Mouse (Mus musculus) intestine, embryonic 16.5 days (tissue): Measurements from ENCODE around the gene Cox20. TPM values are rescaled to one million over a fixed set of nuclear protein-coding genes. Genes with fewer than 3 reads are reported as not detected.
"Not testable (repeated sequence)": the region's sequence is repeated elsewhere in the genome, so short reads cannot be mapped to it uniquely, and the experiment has no call there.

Source experiments
- ATAC-seq: fragments of 200-750 bp; cut with Nextera tagmentation; 2 replicates; pipeline ENCODE4 v1.8.0; 2017; ENCODE audit warnings: moderate TSS enrichment, moderate library complexity
- H3K27ac ChIP-seq: fragments of 300-500 bp; sonication (generic); 2 replicates; pipeline ENCODE4 v1.5.1; 2014; ENCODE audit warnings: mild to moderate bottlenecking, low read length
- H3K27me3 ChIP-seq: fragments of 300-500 bp; sonication (generic); replicated peaks from 2 replicates; pipeline ENCODE4 v1.6.1; 2014; ENCODE audit warnings: low read length, control low read depth, mixed read lengths; ENCODE audit not compliant: control insufficient read depth, insufficient read depth
- H3K36me3 ChIP-seq: fragments of 300-500 bp; sonication (generic); 2 replicates; pipeline ENCODE4 v1.6.1; 2014; ENCODE audit warnings: low read length, control low read depth; ENCODE audit not compliant: control insufficient read depth, insufficient read depth
- H3K4me1 ChIP-seq: fragments of 300-500 bp; sonication (generic); 2 replicates; pipeline ENCODE4 v1.6.1; 2014; ENCODE audit warnings: low read length, control low read depth, mixed read lengths; ENCODE audit not compliant: control insufficient read depth, insufficient read depth
- H3K4me2 ChIP-seq: fragments of 300-500 bp; sonication (generic); 2 replicates; pipeline ENCODE4 v1.6.1; 2014; ENCODE audit warnings: low read depth, low read length, control low read depth
- H3K4me3 ChIP-seq: fragments of 300-500 bp; sonication (generic); 2 replicates; pipeline ENCODE4 v1.5.1; 2014; ENCODE audit warnings: mild to moderate bottlenecking, low read length
- H3K9ac ChIP-seq: fragments of 300-500 bp; sonication (generic); 2 replicates; pipeline ENCODE4 v1.6.1; 2014; ENCODE audit warnings: low read depth, low read length
- H3K9me3 ChIP-seq: fragments of 300-500 bp; sonication (generic); 2 replicates; pipeline ENCODE4 v1.6.1; 2016; ENCODE audit warnings: low read length, control low read depth; ENCODE audit not compliant: control insufficient read depth
- WGBS: fragments of 180-500 bp; shearing (Covaris S2); extraction: QIAGEN DNeasy Blood & Tissue Kit; methylation state at CpG from one replicate; pipeline ENCODE4 v1.1.7; 2014; 5-methylcytosine and 5-hydroxymethylcytosine counted together
- polyA plus RNA-seq: library from polyadenylated mRNA; unstranded; fragments of >200 nt; fragmentation: Nextera tagmentation; extraction: Ambion mirVana; gene quantifications from 2 replicates; pipeline ENCODE4 v1.2.1, GENCODE M21; 2015

Cox20 gene
- polyA plus RNA-seq, result 136 and 142 TPM in 2 replicates

DNA sequence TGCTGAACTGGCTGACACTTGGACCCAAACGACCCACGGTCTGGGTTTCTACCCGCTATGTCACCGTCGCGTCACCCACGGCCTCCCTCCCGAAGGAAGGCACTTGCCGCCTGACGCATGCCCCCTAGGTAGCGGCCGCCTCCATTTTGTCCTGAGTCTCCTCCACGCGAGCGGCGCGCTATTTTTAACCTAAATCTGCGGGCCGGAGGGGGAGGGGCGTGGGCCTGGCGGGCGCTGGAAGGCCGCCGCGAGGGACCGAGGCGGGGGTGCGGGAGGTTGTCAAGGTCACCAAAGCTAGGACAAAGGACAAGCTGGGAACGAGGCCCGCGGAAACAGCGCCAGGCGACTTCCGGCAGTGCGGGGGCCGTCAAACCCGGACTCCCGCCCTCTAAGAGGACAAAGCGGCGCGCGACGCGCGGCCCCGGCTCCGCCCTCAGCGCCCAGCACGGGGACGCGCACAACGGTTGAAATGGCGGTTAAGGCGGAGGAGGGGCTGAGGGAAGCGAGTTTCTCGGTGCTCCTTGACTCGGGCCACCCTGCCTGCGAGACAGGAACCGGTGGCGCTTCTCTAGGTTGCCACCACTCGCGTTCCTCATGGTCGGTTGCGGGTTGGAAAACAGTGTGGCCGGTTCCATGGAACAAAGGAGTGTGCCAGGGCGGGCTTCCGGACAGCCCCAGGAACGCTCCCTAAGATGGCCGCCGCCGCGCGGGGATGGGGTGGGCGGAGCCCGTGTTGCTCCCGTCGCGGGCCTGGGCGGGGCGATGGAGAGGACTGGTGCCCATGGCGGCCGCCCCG is at the start of gene Cox20:
TSS of gene Cox20 (plus strand) at position 742 of the 796 bp plus-strand sequence.
- Histone ChIP-seq H3K4me2 (peak within 1 kb of the TSS; percentile 83), H3K36me3 (peaks cover 7% of the 10 kb centered on the region; the same call in 1 of the 2 replicates), H3K27me3 (no peaks in the 10 kb centered on the region), H3K27ac (peak within 1 kb of the TSS; percentile 99), H3K4me3 (peak within 1 kb of the TSS; percentile 71), H3K4me1 (peaks cover 15% of the 10 kb centered on the region), H3K9me3 (no peaks in the 10 kb centered on the region), H3K9ac (peak within 1 kb of the TSS; percentile 89)
- under 1% methylated on average over 83 of the region's 83 CpGs for WGBS
- ATAC-seq, result peak; percentile 94

- no peak for ATAC-seq
- Histone ChIP-seq H3K4me3 (no peak overlapping the region), H3K36me3 (no peaks in the 10 kb centered on the region), H3K9me3 (no peaks in the 10 kb centered on the region), H3K9ac (no peak overlapping the region), H3K4me2 (no peak overlapping the region), H3K27me3 (no peaks in the 10 kb centered on the region), H3K27ac (no peak overlapping the region), H3K4me1 (peaks cover 2% of the 10 kb centered on the region; the same call in 1 of the 2 replicates)
- 64% methylated on average over 6 of the region's 6 CpGs for WGBS
Observed at GRCm38 (mm10) chr1:178270635-178271034, 48.3 kb upstream of the Cox20 start.

DNA sequence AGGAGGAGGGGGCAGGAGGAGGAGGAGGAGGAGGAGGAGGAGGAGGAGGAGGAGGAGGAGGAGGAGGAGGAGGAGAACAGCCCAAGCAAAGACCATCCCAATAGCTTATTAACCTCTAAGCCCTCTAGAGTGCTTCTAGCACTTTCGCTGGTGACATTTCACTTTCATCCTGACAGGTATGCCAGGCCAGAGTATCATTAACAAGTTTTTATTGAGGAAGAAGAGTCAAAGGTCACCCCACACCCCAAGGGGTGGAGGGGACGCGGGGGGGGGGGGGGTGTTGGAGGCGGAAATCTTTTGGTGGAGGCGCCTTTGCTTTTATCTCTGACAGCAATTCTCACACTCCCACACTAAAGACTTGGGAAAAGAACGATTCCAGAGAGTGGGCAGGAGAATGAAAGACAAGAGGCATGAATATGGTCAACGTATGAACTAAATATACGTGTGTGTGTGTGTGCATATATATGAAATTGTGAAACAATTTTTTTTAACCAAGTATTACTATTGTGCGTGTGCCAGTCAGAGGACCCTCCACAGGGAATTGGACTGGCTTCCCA is 43.7 kb upstream of the Cox20 start:
- peak overlapping the region; percentile 70 for H3K4me3 ChIP-seq
- H3K9ac ChIP-seq, result no peak overlapping the region
- H3K4me1 ChIP-seq, result peaks cover 3% of the 10 kb centered on the region; the same call in 1 of the 2 replicates
- no peaks in the 10 kb centered on the region for H3K36me3 ChIP-seq
- H3K27ac ChIP-seq, result no peak overlapping the region
- peak overlapping the region; percentile 92 for H3K4me2 ChIP-seq
- ATAC-seq, result peak; percentile 79
- WGBS, result 25% methylated on average over 9 of the region's 9 CpGs
- no peaks in the 10 kb centered on the region for H3K27me3 ChIP-seq
- H3K9me3 ChIP-seq, result no peaks in the 10 kb centered on the region

GRCm38 (mm10) chr1:178275738-178276053 is 43.2 kb upstream of the Cox20 start:
- no peak overlapping the region for H3K27ac ChIP-seq
- peak overlapping the region; percentile 83 for H3K9ac ChIP-seq
- WGBS, result 6% methylated on average over 11 of the region's 11 CpGs
- peak; percentile 54 for ATAC-seq
- H3K9me3 ChIP-seq, result no peaks in the 10 kb centered on the region
- no peaks in the 10 kb centered on the region for H3K36me3 ChIP-seq
- H3K27me3 ChIP-seq, result no peaks in the 10 kb centered on the region
- peaks cover 3% of the 10 kb centered on the region; the same call in 1 of the 2 replicates for H3K4me1 ChIP-seq
- H3K4me2 ChIP-seq, result peak overlapping the region; percentile 92
- peak overlapping the region; percentile 70 for H3K4me3 ChIP-seq

DNA sequence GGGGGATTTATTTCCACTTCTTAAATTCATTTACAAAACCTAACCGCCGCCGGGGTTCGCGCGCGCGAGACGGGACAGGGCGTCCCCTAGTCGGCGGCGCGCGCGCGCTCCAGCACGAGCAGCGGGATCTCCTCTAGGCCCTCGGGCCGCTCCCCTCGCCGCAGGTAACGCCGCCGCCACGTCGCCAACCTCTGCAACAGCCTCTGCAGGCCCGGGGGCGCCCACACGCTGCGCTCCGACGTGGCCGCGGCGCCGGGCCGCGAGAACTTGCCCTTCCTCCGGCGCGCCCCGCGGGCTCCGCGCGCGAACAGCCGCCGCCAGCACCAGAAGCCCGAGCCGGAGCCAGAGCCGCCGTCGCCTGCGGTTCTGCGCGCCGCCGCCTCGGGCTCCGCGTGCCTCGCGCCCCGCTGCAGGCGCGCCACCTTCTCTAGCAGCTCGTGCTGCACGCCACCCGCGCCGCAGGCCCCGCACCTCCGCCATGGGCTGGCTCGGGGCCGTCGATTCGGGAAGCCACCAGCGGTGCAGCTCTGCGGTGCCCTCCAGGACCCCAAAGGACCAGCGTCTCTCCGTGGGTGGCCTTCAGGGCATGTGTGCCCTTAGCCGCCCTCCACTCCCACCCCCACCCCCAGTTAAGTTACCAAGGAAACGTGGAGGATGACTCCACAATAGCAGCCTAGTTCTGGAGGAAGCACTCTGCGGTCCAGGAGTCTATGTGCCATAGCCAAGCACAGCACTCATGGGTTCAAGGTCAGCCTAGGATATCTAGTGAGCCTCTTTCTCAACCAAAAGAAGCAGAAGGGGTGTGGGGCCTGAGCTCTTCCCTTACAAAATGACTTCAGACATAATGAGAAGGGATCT is 42.6 kb upstream of the Cox20 start:
- Histone ChIP-seq H3K9ac (peak overlapping the region; percentile 83), H3K4me2 (peak overlapping the region; percentile 92), H3K27ac (peak overlapping the region; percentile 45), H3K27me3 (no peaks in the 10 kb centered on the region), H3K4me3 (peak overlapping the region; percentile 70), H3K4me1 (peaks cover 3% of the 10 kb centered on the region; the same call in 1 of the 2 replicates), H3K9me3 (no peaks in the 10 kb centered on the region), H3K36me3 (no peaks in the 10 kb centered on the region)
- under 1% methylated on average over 83 of the region's 87 CpGs for WGBS
- peak; percentile 91 for ATAC-seq

DNA sequence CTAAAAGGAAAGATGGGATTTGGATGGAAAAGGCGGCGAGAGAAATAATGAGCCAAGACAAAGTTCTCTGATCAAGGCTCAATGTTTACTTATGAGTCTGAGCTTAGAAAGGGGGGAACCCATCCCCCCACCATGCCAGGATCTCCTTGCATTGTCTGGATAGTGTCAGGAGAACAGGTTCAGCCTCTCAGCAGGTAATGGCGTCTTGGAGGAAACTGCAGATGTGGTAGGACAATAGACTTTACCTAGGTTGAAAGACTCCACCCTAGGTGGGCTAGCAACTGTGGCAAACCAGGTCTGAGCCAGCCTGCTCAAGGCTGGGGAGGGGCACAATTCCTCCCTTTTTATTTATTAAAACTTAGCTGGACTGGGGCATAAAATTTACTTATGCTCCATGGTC is 35.6 kb upstream of the Cox20 start:
- not testable (repeated sequence) for H3K36me3 ChIP-seq, H3K4me2 ChIP-seq, H3K4me3 ChIP-seq, H3K27me3 ChIP-seq, H3K9me3 ChIP-seq, ATAC-seq, H3K9ac ChIP-seq, H3K4me1 ChIP-seq, H3K27ac ChIP-seq
- WGBS, result 89% methylated on average over 3 of the region's 3 CpGs

GRCm38 (mm10) chr1:178283946-178284720 is 34.8 kb upstream of the Cox20 start:
- Histone ChIP-seq H3K4me2 (no peak overlapping the region), H3K9me3 (no peaks in the 10 kb centered on the region), H3K27ac (no peak overlapping the region), H3K36me3 (no peaks in the 10 kb centered on the region), H3K9ac (no peak overlapping the region), H3K4me1 (no peaks in the 10 kb centered on the region), H3K4me3 (no peak overlapping the region), H3K27me3 (no peaks in the 10 kb centered on the region)
- ATAC-seq, result no peak
- 76% methylated on average over 2 of the region's 2 CpGs for WGBS

DNA sequence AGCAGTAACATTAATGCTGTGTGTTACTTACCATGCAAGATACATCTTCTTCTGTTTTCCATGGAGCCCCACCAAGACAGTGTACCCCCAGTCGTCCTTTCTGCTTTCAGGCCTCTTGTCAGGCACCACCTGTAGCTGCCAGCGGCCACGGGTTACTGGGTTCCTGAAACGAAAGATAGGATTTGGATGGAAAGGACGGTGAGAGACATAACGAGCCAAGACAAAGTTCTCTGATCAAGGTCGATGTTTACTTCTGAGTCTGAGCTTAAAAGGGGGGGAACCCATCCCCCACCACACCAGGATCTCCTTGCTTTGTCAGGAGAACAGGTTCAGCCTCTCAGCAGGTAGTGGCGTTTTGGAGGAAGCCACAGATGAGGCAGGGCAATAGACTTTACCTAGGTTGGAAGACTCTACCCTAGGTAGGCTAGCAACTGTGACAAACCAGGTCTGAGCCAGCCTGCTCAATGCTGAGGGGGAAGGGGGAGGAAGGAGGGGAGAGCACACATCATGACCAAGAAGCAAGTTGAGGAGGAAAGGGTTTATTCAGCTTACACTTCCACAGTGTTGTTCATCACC is 31.2 kb upstream of the Cox20 start:
- no peak overlapping the region for H3K4me3 ChIP-seq
- H3K27ac ChIP-seq, result no peak overlapping the region
- no peaks in the 10 kb centered on the region for H3K36me3 ChIP-seq
- H3K4me1 ChIP-seq, result no peaks in the 10 kb centered on the region
- no peak for ATAC-seq
- no peak overlapping the region for H3K9ac ChIP-seq
- no peaks in the 10 kb centered on the region for H3K27me3 ChIP-seq
- 60% methylated on average over 8 of the region's 8 CpGs for WGBS
- H3K4me2 ChIP-seq, result no peak overlapping the region
- H3K9me3 ChIP-seq, result no peaks in the 10 kb centered on the region
